Mouse (Mus musculus) stomach, postnatal 0 days (tissue): ENCODE data around the gene Cdk13.

ENCODE experiments used
- CTCF ChIP-seq: IDR thresholded peaks from 2 replicates; pipeline ENCODE4 v1.5.1; 2016; ENCODE audit warnings: antibody characterized with exemption, low read depth, mild to moderate bottlenecking, moderate library complexity
- EP300 ChIP-seq: optimal IDR thresholded peaks from 2 replicates; pipeline ENCODE3; 2016; ENCODE audit warnings: antibody characterized with exemption

- TF ChIP-seq CTCF (no peak), EP300 (no peak)
These were observed 25.0 kb downstream of the Cdk13 start for GRCm38 (mm10) chr13:17779923-17780322.
